Mouse (Mus musculus) hindbrain, embryonic 15.5 days (tissue): ENCODE data around the gene Slc1a2. TPM values are rescaled to one million over a fixed set of nuclear protein-coding genes. Genes with fewer than 3 reads are reported as not detected.

Source experiments
- ATAC-seq: fragments of 200-750 bp; cut with Nextera tagmentation; 2 replicates; pipeline ENCODE4 v1.8.0; 2017; ENCODE audit warnings: low read depth, moderate number of reproducible peaks, moderate TSS enrichment; ENCODE audit not compliant: low FRiP score
- H3K27ac ChIP-seq: fragments of 300-500 bp; sonication (generic); replicated peaks from 2 replicates; pipeline ENCODE4 v1.5.1; 2015; ENCODE audit warnings: mild to moderate bottlenecking, inconsistent platforms
- H3K27me3 ChIP-seq: fragments of 300-500 bp; sonication (generic); 2 replicates; pipeline ENCODE4 v1.6.1; 2015; ENCODE audit warnings: control low read depth, inconsistent platforms
- H3K36me3 ChIP-seq: fragments of 300-500 bp; sonication (generic); 2 replicates; pipeline ENCODE4 v1.6.1; 2015; ENCODE audit warnings: control low read depth, inconsistent platforms
- H3K4me1 ChIP-seq: fragments of 300-500 bp; sonication (generic); replicated peaks from 2 replicates; pipeline ENCODE4 v1.6.1; 2015; ENCODE audit warnings: control low read depth, inconsistent platforms
- H3K4me2 ChIP-seq: fragments of 300-500 bp; sonication (generic); 2 replicates; pipeline ENCODE4 v1.6.1; 2015; ENCODE audit warnings: moderate library complexity, mild to moderate bottlenecking, inconsistent platforms
- H3K4me3 ChIP-seq: fragments of 300-500 bp; sonication (generic); 2 replicates; pipeline ENCODE4 v1.5.1; 2015; ENCODE audit warnings: mild to moderate bottlenecking, inconsistent platforms
- H3K9ac ChIP-seq: fragments of 300-500 bp; sonication (generic); 2 replicates; pipeline ENCODE4 v1.6.1; 2015; ENCODE audit warnings: inconsistent platforms
- H3K9me3 ChIP-seq: fragments of 300-500 bp; sonication (generic); 2 replicates; pipeline ENCODE4 v1.6.1; 2016; ENCODE audit warnings: control low read depth, inconsistent platforms
- whole genome bisulfite sequencing: fragments of 180-500 bp; shearing (Covaris S2); methylation state at CpG from one replicate; pipeline ENCODE4 v1.1.7; 2015; 5-methylcytosine and 5-hydroxymethylcytosine counted together
- polyA plus RNA-seq: library from polyadenylated mRNA; unstranded; fragments of >200 nt; fragmentation: Nextera tagmentation; extraction: Ambion mirVana; gene quantifications from 2 replicates; pipeline ENCODE4 v1.2.1, GENCODE M21; 2015

Slc1a2 gene
- polyA plus RNA-seq, 1 experiment from 2014 or later = 18.6 TPM

DNA sequence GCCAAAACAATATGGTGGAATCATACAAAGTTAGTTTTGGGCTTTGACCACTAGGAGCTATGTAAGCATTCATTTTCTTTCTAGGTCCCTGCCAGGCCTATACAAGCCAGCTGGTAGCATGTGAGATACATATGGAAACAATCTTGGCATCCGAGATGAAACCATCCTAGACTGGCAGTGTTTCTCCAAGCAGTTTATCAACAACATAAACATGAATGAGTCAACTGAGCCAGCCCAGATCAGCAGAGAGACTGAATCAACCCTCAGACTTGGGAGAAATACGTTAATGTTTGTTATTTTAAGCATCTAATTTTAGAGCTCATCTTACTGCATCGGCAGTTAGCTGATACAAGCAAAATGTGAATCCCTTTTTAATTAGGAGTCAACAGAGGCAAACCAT is 149.2 kb downstream of the Slc1a2 start:
- H3K27ac ChIP-seq = no peak overlapping the region
- H3K27me3 ChIP-seq = no peaks in the 10 kb centered on the region
- H3K4me3 ChIP-seq = no peak overlapping the region
- H3K36me3 ChIP-seq = no peaks in the 10 kb centered on the region
- H3K9ac ChIP-seq = no peak overlapping the region
- WGBS = 66% methylated on average over 3 of the region's 3 CpGs
- H3K4me1 ChIP-seq = no peaks in the 10 kb centered on the region
- no peaks in the 10 kb centered on the region for H3K9me3 ChIP-seq
- no peak for ATAC-seq
- no peak overlapping the region for H3K4me2 ChIP-seq

DNA sequence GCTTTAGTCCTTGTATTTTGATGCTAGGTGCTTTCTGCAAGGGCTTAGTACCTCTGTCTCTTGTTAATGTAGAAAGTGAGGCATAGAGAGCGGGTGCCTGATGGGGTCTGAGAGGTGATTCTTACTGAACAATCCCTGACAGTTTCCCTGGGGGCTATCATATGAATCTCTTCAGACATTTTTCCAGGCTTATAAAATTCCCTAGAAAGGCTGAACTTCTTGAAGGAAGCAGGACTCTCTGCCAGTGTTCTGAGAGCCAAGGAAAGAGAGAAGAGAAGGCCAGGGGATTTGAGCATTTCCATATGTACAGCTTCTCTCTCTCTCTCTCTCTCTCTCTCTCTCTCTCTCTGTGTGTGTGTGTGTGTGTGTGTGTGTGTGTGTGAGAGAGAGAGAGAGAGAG is 151.0 kb downstream of the Slc1a2 start:
- no peaks in the 10 kb centered on the region for H3K9me3 ChIP-seq
- H3K27ac ChIP-seq = no peak overlapping the region
- ATAC-seq = no peak
- H3K9ac ChIP-seq = no peak overlapping the region
- H3K27me3 ChIP-seq = no peaks in the 10 kb centered on the region
- H3K4me2 ChIP-seq = no peak overlapping the region
- 92% methylated on average over 1 of the region's 1 CpGs for WGBS
- H3K36me3 ChIP-seq = no peaks in the 10 kb centered on the region
- no peak overlapping the region for H3K4me3 ChIP-seq
- no peaks in the 10 kb centered on the region for H3K4me1 ChIP-seq

DNA sequence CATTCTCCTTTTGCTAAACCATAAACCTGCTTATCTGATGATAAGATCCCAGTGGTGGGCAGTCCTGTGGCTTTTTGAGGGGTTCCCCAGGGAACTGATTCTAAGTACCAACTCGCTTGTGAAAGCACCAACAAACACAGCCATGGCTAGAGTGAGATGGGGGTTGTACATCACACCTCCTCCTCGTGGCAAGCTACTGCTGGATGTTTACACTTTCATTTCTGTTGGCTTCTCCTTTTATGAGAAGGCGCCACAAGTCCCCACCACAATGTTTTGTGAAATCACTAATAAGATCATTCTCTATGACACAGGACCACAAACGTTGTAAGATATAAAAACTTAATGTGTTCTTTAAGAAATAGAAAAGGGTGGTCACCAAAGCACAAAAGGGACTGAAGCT is 154.3 kb downstream of the Slc1a2 start:
- no peaks in the 10 kb centered on the region for H3K9me3 ChIP-seq
- H3K4me2 ChIP-seq = no peak overlapping the region
- 87% methylated on average over 4 of the region's 4 CpGs for WGBS
- no peaks in the 10 kb centered on the region for H3K27me3 ChIP-seq
- H3K9ac ChIP-seq = no peak overlapping the region
- no peaks in the 10 kb centered on the region for H3K36me3 ChIP-seq
- no peak for ATAC-seq
- no peak overlapping the region for H3K4me3 ChIP-seq
- H3K4me1 ChIP-seq = no peaks in the 10 kb centered on the region
- H3K27ac ChIP-seq = no peak overlapping the region

DNA sequence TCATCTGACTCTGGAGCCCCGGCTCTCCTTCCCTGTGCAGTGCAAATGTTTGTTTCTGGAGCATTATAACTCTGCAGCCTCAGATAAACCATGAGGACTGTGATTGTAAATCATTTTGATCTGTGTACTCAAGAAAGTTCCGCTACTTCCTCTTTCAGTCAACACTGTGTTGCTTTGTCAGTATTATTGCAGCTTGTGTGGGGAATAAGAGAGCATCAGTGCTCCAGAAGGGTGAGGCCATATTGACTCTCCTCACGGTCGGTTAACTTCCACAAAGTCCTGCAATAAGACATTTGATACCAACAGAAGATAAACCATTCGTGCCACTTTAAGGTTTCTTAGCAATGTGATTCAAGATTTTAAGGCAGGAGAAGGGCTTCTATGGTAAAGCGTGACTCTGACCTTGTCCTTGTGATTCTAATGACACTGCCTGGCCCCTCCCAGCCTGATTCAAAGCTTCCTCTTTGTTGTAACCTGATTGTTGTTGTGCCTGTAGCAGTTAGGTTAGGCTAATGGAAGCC is 156.9 kb downstream of the Slc1a2 start:
- Histone ChIP-seq H3K4me2 (no peak overlapping the region), H3K9me3 (no peaks in the 10 kb centered on the region), H3K9ac (no peak overlapping the region), H3K36me3 (no peaks in the 10 kb centered on the region), H3K27ac (no peak overlapping the region), H3K4me1 (peaks cover 3% of the 10 kb centered on the region), H3K27me3 (no peaks in the 10 kb centered on the region), H3K4me3 (no peak overlapping the region)
- no peak for ATAC-seq
- WGBS = 75% methylated on average over 6 of the region's 6 CpGs

DNA sequence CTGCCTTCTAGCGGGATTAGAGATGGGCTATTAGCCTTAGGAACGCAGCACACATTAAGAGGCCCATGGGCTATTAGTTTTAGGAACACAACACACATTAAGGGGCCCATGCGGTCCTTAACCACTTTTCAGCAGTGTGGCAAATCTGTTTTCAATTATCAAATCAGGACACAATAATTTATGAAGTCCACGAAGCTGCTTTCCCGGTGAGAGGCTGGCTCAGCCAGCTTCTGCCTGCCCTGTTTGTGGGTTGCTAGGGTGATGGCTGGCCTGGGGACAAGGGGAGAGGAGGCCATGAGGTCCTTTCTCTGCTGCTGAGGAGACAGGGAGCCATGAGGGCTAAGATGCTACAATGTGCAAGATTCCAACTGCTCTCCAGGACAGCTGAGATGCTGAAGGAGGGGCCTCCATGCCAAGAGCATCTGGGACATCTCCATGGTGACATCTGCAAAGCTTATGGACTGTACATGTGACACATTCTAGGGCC is 161.8 kb downstream of the Slc1a2 start:
- no peak overlapping the region for H3K4me3 ChIP-seq
- 0 out of 2 replicates have a peak overlapping the region, but pooled peaks have one; percentile 8 for H3K27ac ChIP-seq
- WGBS = 38% methylated on average over 5 of the region's 5 CpGs
- H3K27me3 ChIP-seq = no peaks in the 10 kb centered on the region
- H3K9ac ChIP-seq = no peak overlapping the region
- no peak overlapping the region for H3K4me2 ChIP-seq
- ATAC-seq = peak; percentile 83; the same call in 1 of the 2 replicates
- no peaks in the 10 kb centered on the region for H3K36me3 ChIP-seq
- no peaks in the 10 kb centered on the region for H3K9me3 ChIP-seq
- peaks cover 12% of the 10 kb centered on the region for H3K4me1 ChIP-seq

DNA sequence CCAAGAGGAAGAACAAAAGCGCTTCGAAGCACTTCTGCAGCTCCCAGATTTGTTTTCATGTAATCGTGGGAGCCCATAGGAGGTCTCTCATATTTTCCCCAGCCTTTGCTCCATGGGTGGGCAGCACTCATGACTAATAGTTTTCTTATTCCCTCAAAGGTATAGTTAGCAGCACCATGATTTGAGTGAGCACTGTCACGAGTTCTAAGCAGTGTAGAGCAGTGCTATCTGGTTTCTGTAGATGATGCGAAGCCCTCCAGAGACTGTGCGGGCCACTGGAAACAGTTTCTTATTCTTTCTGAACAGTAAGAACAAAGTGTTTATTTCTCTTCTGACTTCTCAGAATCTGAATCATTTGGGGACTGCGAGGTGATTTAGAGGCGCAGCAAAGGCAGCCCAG is 162.3 kb downstream of the Slc1a2 start:
- Histone ChIP-seq H3K4me2 (no peak overlapping the region), H3K27me3 (no peaks in the 10 kb centered on the region), H3K4me1 (peaks cover 12% of the 10 kb centered on the region), H3K36me3 (no peaks in the 10 kb centered on the region), H3K4me3 (no peak overlapping the region), H3K9me3 (no peaks in the 10 kb centered on the region), H3K27ac (0 out of 2 replicates have a peak overlapping the region, but pooled peaks have one; percentile 8), H3K9ac (no peak overlapping the region)
- WGBS = 66% methylated on average over 8 of the region's 8 CpGs
- ATAC-seq = peak; percentile 59; the same call in 1 of the 2 replicates

DNA sequence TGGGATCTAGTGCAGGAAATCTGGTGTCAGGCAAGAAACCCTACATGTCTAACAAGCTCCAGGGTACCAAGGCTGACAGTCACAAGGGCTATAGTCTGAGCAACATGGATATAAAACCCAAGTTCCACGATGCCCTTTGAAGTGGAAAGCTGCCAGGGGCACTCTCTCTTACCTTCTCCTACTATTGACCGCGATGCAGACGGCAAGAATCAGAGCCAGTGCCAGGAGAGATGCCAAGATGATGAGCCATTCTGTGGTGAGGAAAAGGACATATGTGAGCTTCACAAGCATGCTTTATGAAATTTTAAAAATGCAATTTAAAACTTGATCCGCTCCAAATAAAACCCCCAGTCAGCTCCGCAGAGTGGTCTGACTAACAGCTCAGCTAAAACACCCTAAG is 163.6 kb downstream of the Slc1a2 start:
- no peak overlapping the region for H3K4me2 ChIP-seq
- no peak overlapping the region for H3K4me3 ChIP-seq
- no peak overlapping the region for H3K9ac ChIP-seq
- ATAC-seq = no peak
- H3K27ac ChIP-seq = no peak overlapping the region
- H3K36me3 ChIP-seq = no peaks in the 10 kb centered on the region
- no peaks in the 10 kb centered on the region for H3K27me3 ChIP-seq
- 85% methylated on average over 6 of the region's 6 CpGs for WGBS
- peaks cover 12% of the 10 kb centered on the region for H3K4me1 ChIP-seq
- no peaks in the 10 kb centered on the region for H3K9me3 ChIP-seq

DNA sequence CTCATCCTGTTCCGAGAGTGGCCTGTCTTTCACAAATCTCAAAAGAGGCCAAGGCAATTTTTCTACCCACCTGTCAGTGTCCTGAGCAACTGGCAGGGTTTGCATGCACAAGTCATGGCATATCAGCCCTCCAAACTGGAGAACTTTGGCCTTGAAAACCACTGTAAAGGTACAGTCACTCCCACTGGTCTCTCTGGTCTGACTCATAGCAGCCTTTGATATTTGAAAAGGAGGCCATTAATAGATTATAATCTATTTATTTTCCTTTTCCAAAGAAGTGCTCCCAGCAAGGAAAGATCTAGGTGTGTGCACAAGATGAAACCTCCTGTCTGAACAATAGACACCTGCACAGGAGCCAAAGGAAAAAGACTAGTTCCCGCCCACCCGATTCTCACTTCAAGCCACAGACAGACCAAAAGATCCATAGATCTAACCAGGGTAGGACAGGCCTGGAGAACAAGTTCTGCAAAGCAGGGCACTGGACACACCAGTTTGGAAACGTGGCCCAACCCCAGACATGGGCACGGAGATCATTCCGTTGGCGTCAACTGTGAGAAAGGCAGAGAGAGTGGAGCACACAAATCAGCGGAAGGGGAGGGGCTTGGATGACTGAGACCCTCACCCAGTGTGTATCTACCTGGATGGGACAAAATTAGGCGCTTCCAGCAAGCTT is 167.6 kb downstream of the Slc1a2 start:
- WGBS = 95% methylated on average over 9 of the region's 9 CpGs
- H3K27me3 ChIP-seq = no peaks in the 10 kb centered on the region
- H3K4me2 ChIP-seq = no peak overlapping the region
- peaks cover under 1% of the 10 kb centered on the region; the same call in 1 of the 2 replicates for H3K4me1 ChIP-seq
- no peak overlapping the region for H3K9ac ChIP-seq
- H3K27ac ChIP-seq = no peak overlapping the region
- H3K9me3 ChIP-seq = no peaks in the 10 kb centered on the region
- no peak overlapping the region for H3K4me3 ChIP-seq
- H3K36me3 ChIP-seq = no peaks in the 10 kb centered on the region
- no peak for ATAC-seq

DNA sequence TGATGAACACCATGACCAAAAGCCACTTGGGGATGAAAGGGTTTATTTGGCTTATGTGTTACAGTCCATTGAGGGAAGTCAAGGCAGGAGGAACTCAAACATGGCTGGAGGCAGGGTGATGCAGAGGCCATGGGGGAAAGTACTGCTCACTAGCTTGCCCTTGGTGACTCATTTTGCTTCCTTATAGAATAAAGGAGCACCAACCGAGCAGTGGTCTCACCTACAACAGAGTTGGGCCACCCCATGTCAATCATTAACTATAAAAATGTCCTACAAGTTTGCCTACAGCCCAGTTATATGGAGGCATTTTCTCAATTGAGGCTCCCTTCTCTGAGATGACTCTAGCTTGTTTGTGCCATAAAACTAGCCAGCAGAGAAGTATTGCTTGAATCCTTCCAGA is 169.4 kb downstream of the Slc1a2 start:
- Histone ChIP-seq H3K4me3 (no peak overlapping the region), H3K9me3 (no peaks in the 10 kb centered on the region), H3K4me1 (no peaks in the 10 kb centered on the region), H3K27me3 (no peaks in the 10 kb centered on the region), H3K4me2 (no peak overlapping the region), H3K9ac (no peak overlapping the region), H3K36me3 (no peaks in the 10 kb centered on the region), H3K27ac (no peak overlapping the region)
- WGBS = 87% methylated on average over 1 of the region's 1 CpGs
- no peak for ATAC-seq

DNA sequence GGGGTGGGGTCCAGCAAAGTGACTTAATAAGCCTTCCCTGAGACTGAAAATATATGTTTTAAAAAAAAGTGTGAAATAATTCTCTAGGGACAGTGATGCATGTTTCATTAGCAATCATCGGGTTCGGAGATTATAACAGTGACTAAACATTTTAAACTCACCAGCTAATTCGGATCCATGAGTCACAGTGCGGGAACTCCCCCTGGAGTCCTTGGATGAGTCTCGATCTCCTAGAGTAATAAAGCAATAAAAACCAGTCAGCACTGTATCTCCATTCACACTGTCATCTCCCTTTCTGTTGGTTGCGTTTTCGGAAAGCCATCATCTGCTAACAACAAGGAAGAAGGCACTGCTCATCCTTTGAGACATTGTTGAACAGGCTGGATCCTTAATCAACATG is 169.9 kb downstream of the Slc1a2 start:
- Histone ChIP-seq H3K4me1 (no peaks in the 10 kb centered on the region), H3K36me3 (no peaks in the 10 kb centered on the region), H3K9ac (no peak overlapping the region), H3K27ac (no peak overlapping the region), H3K27me3 (no peaks in the 10 kb centered on the region), H3K9me3 (no peaks in the 10 kb centered on the region), H3K4me2 (no peak overlapping the region), H3K4me3 (no peak overlapping the region)
- WGBS = 84% methylated on average over 7 of the region's 7 CpGs
- ATAC-seq = no peak

DNA sequence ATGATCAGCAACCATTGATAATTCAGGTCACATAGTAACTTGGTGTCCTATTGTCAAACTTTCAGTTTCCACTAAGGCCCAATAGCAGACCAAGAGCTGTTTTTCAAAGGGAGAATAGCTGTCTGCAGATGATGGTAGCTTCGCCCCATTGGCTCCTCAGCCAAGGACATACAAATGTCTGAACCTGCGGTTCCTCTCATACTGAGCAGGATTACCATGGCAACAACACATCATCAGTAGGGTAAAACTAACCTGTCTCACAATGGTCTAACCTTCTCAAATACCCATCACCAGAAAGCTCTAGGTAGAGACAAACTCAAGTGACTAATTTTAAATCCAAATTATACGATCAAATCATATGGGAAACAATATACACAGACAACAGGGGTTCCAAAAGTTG is 170.7 kb downstream of the Slc1a2 start:
- ATAC-seq = peak; percentile 77; the same call in 1 of the 2 replicates
- H3K27ac ChIP-seq = no peak overlapping the region
- H3K27me3 ChIP-seq = no peaks in the 10 kb centered on the region
- H3K36me3 ChIP-seq = no peaks in the 10 kb centered on the region
- no peaks in the 10 kb centered on the region for H3K4me1 ChIP-seq
- no peak overlapping the region for H3K4me2 ChIP-seq
- no peaks in the 10 kb centered on the region for H3K9me3 ChIP-seq
- H3K9ac ChIP-seq = no peak overlapping the region
- 85% methylated on average over 3 of the region's 3 CpGs for WGBS
- H3K4me3 ChIP-seq = no peak overlapping the region

DNA sequence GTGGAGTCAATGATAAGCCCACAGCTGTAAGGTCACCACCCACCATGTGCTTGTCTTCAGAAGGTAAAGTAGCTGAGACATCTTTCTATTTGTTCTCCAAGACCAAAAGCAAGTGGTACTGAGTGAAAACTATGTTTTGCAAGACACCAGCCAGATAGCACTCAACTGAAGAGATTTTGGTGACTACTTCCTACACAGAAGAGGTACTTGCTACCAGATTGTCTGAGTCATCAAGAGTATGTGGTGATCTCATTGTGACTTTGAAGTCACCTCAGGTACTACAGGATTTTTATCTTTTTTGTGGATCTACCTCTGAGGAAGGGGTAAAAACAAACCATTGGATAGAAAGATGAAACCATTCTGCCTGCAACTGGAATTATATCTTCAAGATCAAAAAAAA is 173.1 kb downstream of the Slc1a2 start:
- Histone ChIP-seq H3K36me3 (no peaks in the 10 kb centered on the region), H3K27ac (no peak overlapping the region), H3K4me1 (no peaks in the 10 kb centered on the region), H3K4me3 (no peak overlapping the region), H3K9ac (no peak overlapping the region), H3K9me3 (no peaks in the 10 kb centered on the region), H3K27me3 (no peaks in the 10 kb centered on the region), H3K4me2 (no peak overlapping the region)
- no peak for ATAC-seq

DNA sequence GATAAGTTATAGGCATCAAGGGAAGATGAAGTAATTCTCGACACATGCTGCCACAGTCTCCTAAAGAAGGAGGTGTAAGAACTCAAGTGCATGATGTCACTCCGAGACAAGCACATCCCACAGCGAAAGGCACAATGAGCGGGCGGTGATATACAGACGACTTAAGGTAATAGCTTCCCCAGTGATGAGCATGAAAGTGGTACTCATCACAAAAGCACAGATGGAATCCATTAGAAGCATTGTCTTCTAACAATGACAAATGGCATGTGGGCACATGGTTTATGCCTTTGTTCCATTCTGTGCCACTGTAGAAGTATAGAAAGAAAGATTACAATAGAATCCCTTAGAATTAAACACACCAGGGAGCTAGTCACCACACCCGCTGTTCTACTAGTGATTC is 179.7 kb downstream of the Slc1a2 start:
- no peaks in the 10 kb centered on the region for H3K9me3 ChIP-seq
- no peaks in the 10 kb centered on the region for H3K4me1 ChIP-seq
- no peaks in the 10 kb centered on the region for H3K36me3 ChIP-seq
- no peak overlapping the region for H3K4me2 ChIP-seq
- H3K9ac ChIP-seq = no peak overlapping the region
- ATAC-seq = peak; percentile 63; the same call in 1 of the 2 replicates
- WGBS = 50% methylated on average over 7 of the region's 7 CpGs
- no peak overlapping the region for H3K4me3 ChIP-seq
- H3K27ac ChIP-seq = no peak overlapping the region
- no peaks in the 10 kb centered on the region for H3K27me3 ChIP-seq
